Mouse (Mus musculus) brown adipose tissue, adult 24 weeks (tissue): ENCODE data around the gene Fah. TPM values are rescaled to one million over a fixed set of nuclear protein-coding genes. Genes with fewer than 3 reads are reported as not detected.
A peak's percentile ranks its signal among the peaks of the same experiment; 100 is the strongest.

ENCODE experiments used
- H3K27ac ChIP-seq: fragments of 200-500 bp; replicated peaks from 2 replicates; pipeline ENCODE4 v1.5.1; 2012; ENCODE audit warnings: low read depth, mild to moderate bottlenecking, low read length
- H3K4me1 ChIP-seq: fragments of 200-500 bp; 2 replicates; pipeline ENCODE4 v1.6.1; 2012; ENCODE audit warnings: low read length, mixed read lengths; ENCODE audit not compliant: control insufficient read depth, insufficient read depth, insufficient read length
- H3K4me3 ChIP-seq: fragments of 200-500 bp; 2 replicates; pipeline ENCODE4 v1.5.1; 2012; ENCODE audit warnings: low read depth, mild to moderate bottlenecking, low read length, moderate library complexity; ENCODE audit not compliant: insufficient read depth
- polyA plus RNA-seq: library from polyadenylated mRNA; stranded (reverse); fragments of >200 nt; gene quantifications from 2 replicates; pipeline ENCODE4 v1.2.4, GENCODE M21; 2012; ENCODE audit not compliant: missing spikeins, insufficient read depth, insufficient read length

Gene Fah
- polyA plus RNA-seq, 1 experiment, result 64.7 TPM

GRCm38 (mm10) chr7:84605704-84606292 lies 724 bp downstream of the Fah start:
- Histone ChIP-seq H3K4me1 (peaks cover 5% of the 10 kb centered on the region; the same call in 1 of the 2 replicates), H3K4me3 (peak overlapping the region; percentile 71), H3K27ac (peak overlapping the region; percentile 92)

DNA sequence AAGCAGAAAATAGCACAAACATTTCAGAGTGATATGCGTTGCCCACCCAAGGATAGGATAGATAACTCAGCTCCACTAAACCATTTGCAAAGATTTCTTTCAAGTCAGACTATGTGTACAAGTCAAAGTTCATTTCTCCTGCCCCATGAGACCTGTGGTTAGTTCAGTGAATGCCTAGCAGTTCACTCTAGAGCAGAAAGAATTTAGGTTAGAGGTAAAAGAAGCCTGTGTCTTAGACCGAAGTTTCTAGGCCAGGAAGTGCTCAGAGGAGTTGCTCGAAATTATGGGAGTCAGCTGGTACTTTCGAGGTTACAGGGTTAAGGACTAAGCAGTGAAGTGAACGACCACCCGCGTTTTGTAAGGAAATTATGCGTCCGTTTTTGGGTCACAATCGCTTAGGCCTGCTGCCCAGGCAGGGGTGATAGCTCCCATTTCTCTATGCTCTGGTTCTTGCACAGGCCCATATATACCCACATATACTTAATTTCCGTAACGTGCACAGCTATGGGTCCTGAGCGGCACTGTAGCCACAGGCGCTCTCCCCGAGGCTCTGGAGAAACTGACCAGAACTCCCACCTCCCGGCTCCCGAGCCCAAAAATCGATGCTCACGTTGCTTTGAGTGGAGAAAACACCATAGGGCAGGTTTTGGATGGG lies 1.4 kb downstream of the Fah start:
- Histone ChIP-seq H3K4me1 (peaks cover 5% of the 10 kb centered on the region; the same call in 1 of the 2 replicates), H3K4me3 (peak overlapping the region; percentile 71), H3K27ac (peak overlapping the region; percentile 92)

DNA sequence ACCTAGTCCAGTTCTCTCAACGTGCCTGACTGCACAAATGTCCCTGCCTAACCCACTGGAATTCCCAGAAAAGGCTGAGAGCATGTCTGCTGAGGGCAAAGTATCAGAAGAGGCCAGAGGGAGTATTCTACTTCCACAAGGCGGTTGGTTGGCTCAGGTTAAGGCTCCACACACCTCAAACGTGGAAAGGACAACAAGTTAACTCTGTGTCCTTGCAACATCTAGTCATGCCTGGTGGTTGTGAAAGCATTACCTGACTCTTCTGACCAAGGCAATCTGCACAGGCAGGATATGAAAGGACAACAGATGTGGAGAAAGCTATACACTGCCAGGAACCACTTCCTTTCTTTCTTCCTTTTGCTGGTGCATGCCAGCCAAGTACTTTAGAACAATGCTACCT lies 2.0 kb downstream of the Fah start:
- Histone ChIP-seq H3K4me3 (peak overlapping the region; percentile 0; the same call in 1 of the 2 replicates), H3K4me1 (peaks cover 5% of the 10 kb centered on the region; the same call in 1 of the 2 replicates), H3K27ac (peak overlapping the region; percentile 73)

DNA sequence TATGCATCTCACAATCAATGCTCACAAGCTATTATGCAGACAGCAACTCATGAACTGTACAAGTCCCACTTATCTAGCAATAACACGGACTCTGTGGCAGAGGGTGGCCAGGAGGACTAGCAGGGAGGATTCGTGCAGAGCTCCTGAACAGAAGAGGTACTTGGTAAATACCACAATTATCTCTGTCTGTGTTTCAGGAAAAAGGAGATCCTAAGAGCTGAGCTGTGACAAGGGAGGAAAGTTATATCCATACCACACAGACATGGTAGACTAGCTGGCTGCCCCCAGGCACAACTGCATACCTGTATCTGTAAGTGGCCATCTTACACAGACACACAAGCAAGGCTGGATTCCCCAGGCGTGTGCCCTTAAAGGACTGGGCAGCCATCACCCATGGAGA lies 5.2 kb downstream of the Fah start:
- no peak overlapping the region for H3K4me3 ChIP-seq
- no peak overlapping the region for H3K27ac ChIP-seq
- peaks cover 5% of the 10 kb centered on the region; the same call in 1 of the 2 replicates for H3K4me1 ChIP-seq

DNA sequence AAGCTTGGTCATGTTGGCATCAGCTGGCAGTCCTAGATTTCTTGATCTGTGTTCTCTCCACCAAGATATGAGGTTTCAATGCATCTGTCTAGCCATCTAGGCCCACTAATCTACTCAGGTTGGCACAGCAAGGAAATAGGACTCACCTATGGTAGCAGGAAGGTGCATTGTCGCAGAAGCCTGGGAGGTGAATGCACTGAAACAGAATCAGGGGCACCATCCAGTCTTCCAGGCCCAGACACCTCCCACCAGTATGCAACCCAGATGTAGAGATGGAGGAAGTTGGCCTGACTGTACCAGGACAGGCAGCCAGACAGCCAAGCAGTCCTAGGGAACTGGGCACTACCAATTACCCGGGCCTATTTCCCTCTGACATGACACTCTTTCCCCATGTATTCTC lies 5.9 kb downstream of the Fah start:
- H3K4me3 ChIP-seq, result no peak overlapping the region
- no peak overlapping the region for H3K27ac ChIP-seq
- H3K4me1 ChIP-seq, result peaks cover 5% of the 10 kb centered on the region; the same call in 1 of the 2 replicates

- Histone ChIP-seq H3K27ac (no peak overlapping the region), H3K4me1 (no peaks in the 10 kb centered on the region), H3K4me3 (no peak overlapping the region)
These were observed 9.9 kb downstream of the Fah start for GRCm38 (mm10) chr7:84596633-84597032.

DNA sequence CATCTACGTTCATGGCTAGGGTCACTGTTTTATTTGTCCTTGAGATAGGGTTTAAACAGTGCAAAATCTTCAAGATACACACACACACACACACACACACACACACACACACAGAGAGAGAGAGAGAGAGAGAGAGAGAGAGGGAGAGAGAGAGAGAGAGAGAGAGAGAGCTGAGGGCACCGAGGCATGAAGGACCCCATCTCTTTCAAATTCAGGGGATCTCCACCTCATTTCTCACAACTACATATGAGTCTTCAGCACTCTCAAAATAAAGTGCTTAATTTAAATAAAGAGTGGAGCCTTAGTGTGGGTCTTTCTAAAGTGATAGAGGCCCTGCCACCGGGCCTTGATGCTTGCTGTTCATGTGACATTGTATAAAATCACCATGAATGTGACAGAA lies 10.5 kb downstream of the Fah start:
- Histone ChIP-seq H3K4me1 (no peaks in the 10 kb centered on the region), H3K27ac (no peak overlapping the region), H3K4me3 (no peak overlapping the region)

DNA sequence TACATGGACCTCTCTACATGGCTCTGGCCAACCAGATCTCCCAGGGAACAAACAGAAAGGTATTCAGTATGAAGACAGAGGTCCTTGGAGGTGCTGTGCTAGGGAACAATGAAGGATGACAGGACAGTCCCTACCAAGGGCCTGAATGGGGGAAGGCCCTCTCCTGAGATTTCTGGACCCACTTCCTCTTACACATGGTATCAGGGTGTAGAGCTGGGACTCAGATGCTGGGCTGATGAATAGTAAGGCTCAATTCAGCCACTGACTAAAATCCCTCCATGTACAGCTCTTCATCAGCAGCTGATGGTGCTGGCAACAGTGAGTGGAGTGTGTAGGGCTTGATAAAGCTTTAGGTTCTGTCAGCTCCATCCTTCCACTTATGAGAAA lies 11.6 kb downstream of the Fah start:
- H3K4me3 ChIP-seq, result no peak overlapping the region
- H3K4me1 ChIP-seq, result no peaks in the 10 kb centered on the region
- H3K27ac ChIP-seq, result no peak overlapping the region

DNA sequence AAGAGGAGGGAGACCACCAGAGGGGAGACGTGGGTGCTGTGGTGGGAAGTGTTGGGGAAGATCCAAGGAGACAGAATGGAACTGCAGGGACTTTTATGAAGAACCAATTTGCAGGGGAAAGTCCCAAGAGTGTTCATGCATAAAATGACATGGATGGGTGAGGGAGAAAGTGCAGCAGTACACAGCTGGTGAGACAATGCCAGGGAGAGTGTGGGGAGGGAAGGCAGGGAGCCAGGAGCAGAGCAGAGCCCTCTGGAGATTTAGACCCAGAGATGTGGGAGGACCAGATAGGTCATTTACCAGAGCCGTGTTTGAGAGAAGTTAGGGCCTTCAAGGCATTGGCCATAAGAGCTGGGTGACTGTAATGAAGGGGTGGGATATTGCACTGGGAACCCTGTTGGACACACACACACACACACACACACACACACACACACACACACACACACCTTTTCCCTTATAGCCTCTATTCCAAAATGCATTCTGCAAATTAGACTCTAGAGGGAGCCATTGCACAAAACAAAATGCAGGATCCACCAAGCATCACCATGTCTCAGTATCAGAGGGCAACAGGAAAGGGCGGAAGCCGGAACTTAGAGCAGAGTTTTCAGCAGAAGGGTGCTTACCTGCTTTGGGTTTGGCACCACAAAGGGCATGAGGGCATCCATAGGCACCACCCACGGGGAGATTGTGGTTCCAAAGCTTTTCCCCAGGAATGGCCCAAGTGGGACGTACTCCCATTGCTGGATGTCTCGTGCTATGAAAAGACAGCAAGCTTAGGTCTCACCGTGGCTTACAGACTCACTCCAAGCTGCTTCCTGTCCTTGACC lies 12.2 kb downstream of the Fah start:
- no peak overlapping the region for H3K4me3 ChIP-seq
- H3K4me1 ChIP-seq, result no peaks in the 10 kb centered on the region

GRCm38 (mm10) chr7:84591347-84591746 lies 15.2 kb downstream of the Fah start:
- Histone ChIP-seq H3K27ac (no peak overlapping the region), H3K4me3 (no peak overlapping the region), H3K4me1 (no peaks in the 10 kb centered on the region)

More for the DNA sequence above, 12.2 kb downstream of the Fah start:
- no peak overlapping the region for H3K27ac ChIP-seq

DNA sequence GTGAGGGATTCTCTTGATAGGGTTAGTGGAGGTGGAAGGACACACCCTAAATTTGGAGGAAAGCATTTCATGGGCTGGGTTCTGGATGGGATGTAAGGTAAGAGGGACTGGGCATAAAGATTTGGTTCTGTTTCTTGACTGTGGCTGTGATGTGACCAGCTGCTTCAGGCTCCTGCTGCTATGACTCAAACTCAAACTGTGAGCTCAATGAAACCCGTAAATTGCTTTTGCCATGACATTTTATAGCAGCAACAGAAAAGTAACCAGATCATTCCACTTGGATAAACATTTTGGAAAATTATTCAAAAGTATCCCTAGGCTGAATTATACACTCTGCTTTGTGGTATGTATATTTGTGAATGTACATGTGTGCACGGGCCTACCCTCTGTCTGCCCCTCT lies 15.9 kb downstream of the Fah start:
- H3K4me3 ChIP-seq, result no peak overlapping the region
- no peaks in the 10 kb centered on the region for H3K4me1 ChIP-seq

DNA sequence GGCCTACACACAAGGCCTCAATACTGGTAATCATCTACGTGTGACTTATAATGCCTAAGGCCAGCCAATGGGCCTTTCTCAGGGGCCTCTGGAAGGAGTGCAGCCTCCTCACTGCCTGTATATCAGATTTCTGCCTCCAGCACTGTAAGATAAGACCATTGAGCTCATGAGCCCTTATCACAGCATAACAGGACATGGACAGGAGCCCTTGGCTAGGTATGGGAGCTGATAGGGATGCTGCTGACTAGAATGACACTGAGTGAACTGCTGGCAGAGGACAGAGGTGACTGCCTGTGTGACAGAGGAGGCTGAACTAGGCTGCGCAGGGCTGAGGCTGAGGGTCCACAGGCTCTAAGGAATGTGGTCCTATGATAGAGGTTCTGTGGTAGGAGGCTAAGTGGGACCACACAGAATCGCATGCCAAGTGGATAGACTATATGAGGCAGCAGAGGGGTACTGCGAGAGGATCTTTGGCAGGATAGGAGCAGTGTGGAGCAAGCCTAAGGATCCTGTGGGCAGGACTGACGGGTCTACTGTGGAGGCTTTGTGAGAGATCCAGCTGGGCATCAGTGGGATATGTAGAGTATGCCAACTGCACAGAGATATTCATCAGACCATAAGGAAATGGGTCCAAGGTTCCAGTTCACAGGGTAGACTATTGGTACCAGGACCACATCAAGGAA lies 19.3 kb downstream of the Fah start:
- H3K4me1 ChIP-seq, result no peaks in the 10 kb centered on the region
- no peak overlapping the region for H3K4me3 ChIP-seq
- H3K27ac ChIP-seq, result no peak overlapping the region

More for the DNA sequence above, 15.9 kb downstream of the Fah start:
- no peak overlapping the region for H3K27ac ChIP-seq

DNA sequence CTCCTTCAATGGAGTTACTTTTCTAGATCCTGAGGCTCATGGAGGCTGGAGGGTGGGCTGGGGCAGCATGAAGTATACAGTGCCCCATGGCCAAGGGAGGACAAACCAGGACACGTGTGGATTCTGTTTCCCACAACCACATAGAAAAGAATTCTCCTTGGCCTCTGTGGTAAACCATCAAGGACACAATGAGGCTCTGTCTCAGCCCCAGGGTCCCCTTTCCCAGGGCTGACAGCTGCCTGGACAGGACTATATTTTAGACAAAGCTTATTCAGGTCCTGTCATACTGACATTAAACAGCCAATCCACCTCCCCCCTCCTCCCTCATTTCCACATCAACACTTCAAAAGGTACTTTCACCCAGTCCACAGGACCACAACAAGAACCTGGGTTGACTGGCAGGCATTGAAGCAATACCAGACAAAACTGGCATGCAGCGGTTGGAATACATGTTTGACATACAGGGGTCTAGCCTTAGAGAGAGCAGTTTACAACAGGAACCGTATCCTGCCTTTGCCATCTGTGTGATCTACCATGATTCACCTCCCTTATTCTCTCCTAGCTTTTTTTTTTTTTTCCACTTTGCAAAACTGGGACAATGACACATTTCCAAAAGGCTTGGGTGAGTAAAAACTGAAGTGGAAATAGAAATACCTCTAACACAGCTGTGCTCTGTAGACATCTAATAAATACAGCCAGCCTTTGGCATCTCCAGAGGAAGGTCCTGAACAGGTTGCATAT lies 20.0 kb downstream of the Fah start:
- no peaks in the 10 kb centered on the region for H3K4me1 ChIP-seq
- no peak overlapping the region for H3K4me3 ChIP-seq
- no peak overlapping the region for H3K27ac ChIP-seq

- Histone ChIP-seq H3K4me3 (no peak overlapping the region), H3K27ac (no peak overlapping the region), H3K4me1 (no peaks in the 10 kb centered on the region)
These were observed 21.4 kb downstream of the Fah start for GRCm38 (mm10) chr7:84585086-84585485.
